Mouse (Mus musculus) gastrocnemius, postnatal 14 days (tissue): ENCODE data around the gene Slx4. TPM values are rescaled to one million over a fixed set of nuclear protein-coding genes. Genes with fewer than 3 reads are reported as not detected.
"Not testable (repeated sequence)": the region's sequence is repeated elsewhere in the genome, so short reads cannot be mapped to it uniquely, and the experiment has no call there.

Source experiments
- DNase-seq: peaks from one replicate; pipeline ENCODE4 v3.0.0; 2021; ENCODE audit warnings: mixed read lengths
- intact Hi-C: fragments of 180-260 bp; cut with DNase I; formaldehyde crosslinking; loops from one replicate; pipeline ENCODE4 v1.15.1; 2025; ENCODE audit warnings: low total_unique reads
- total RNA-seq, 2 experiments: library from RNA; stranded (reverse); gene quantifications; 2 replicates each; pipeline ENCODE4 v1.2.3; 2021

The Slx4 gene
- total RNA-seq, 2 experiments from 2014 or later, result 5.9 to 7.9 TPM

GRCm38 (mm10) chr16:4016786-4017185, 13.2 kb upstream of the Slx4 start:
- intact Hi-C loops, result not testable (repeated sequence)

GRCm38 (mm10) chr16:4014040-4014668, 10.6 kb upstream of the Slx4 start:
- intact Hi-C loops, result no loop called here
- DNase-seq, result no peak

More at GRCm38 (mm10) chr16:4016786-4017185, 13.2 kb upstream of the Slx4 start:
- not testable (repeated sequence) for DNase-seq

GRCm38 (mm10) chr16:4012882-4013570, 9.5 kb upstream of the Slx4 start:
- DNase-seq, result no peak
- intact Hi-C loops, result no loop called here

GRCm38 (mm10) chr16:3988410-3988809, 15.2 kb downstream of the Slx4 start:
- intact Hi-C loops, result no loop called here
- DNase-seq, result no peak

GRCm38 (mm10) chr16:3983146-3983700, 20.3 kb downstream of the Slx4 start:
- no peak for DNase-seq
- intact Hi-C loops, result no loop called here

GRCm38 (mm10) chr16:3982173-3982572, 21.4 kb downstream of the Slx4 start:
- DNase-seq, result no peak
- intact Hi-C loops, result no loop called here

GRCm38 (mm10) chr16:3976712-3977111, 26.9 kb downstream of the Slx4 start:
- intact Hi-C loops, result no loop called here
- no peak for DNase-seq

- intact Hi-C loops, result no loop called here
- no peak for DNase-seq
These were observed 27.3 kb downstream of the Slx4 start, which contains the start of gene Nlrc3 for GRCm38 (mm10) chr16:3976251-3976671. Gene Nlrc3, minus strand, starts transcription at chr16:3976632.

GRCm38 (mm10) chr16:3975658-3976057, 27.9 kb downstream of the Slx4 start:
- DNase-seq, result no peak
- intact Hi-C loops, result no loop called here

- DNase-seq, intact Hi-C loops: not testable (repeated sequence)
These were observed 29.1 kb downstream of the Slx4 start for GRCm38 (mm10) chr16:3974456-3974855.

- DNase-seq, result no peak
- intact Hi-C loops, result no loop called here
These were observed 38.0 kb downstream of the Slx4 start for GRCm38 (mm10) chr16:3965534-3965933.

GRCm38 (mm10) chr16:3964990-3965389, 38.6 kb downstream of the Slx4 start:
- intact Hi-C loops, result no loop called here
- no peak for DNase-seq

- DNase-seq, result no peak
- intact Hi-C loops, result no loop called here
These were observed 44.3 kb downstream of the Slx4 start for GRCm38 (mm10) chr16:3959261-3959660.

GRCm38 (mm10) chr16:3956369-3956768, 47.2 kb downstream of the Slx4 start:
- peak; percentile 54 for DNase-seq
- intact Hi-C loops, result no loop called here

- DNase-seq, result no peak
- intact Hi-C loops, result no loop called here
These were observed 52.4 kb downstream of the Slx4 start for GRCm38 (mm10) chr16:3951141-3951540.

- intact Hi-C loops, result no loop called here
- DNase-seq, result no peak
These were observed 68.9 kb downstream of the Slx4 start for GRCm38 (mm10) chr16:3934701-3935100.

- intact Hi-C loops, result no loop called here
These were observed 69.5 kb downstream of the Slx4 start for GRCm38 (mm10) chr16:3934091-3934490.

GRCm38 (mm10) chr16:3933536-3933935, 70.0 kb downstream of the Slx4 start:
- no peak for DNase-seq

More at GRCm38 (mm10) chr16:3934091-3934490, 69.5 kb downstream of the Slx4 start:
- no peak for DNase-seq

GRCm38 (mm10) chr16:3929151-3929550, 74.4 kb downstream of the Slx4 start:
- no peak for DNase-seq

More at GRCm38 (mm10) chr16:3933536-3933935, 70.0 kb downstream of the Slx4 start:
- intact Hi-C loops, result no loop called here

More at GRCm38 (mm10) chr16:3929151-3929550, 74.4 kb downstream of the Slx4 start:
- intact Hi-C loops, result no loop called here
